Mouse (Mus musculus) megakaryocyte, embryonic 14.5 days (primary cell): ENCODE data around the gene Tppp3. TPM values are rescaled to one million over a fixed set of nuclear protein-coding genes. Genes with fewer than 3 reads are reported as not detected.

Source experiments
- H3K27me3 ChIP-seq: replicated peaks from 2 replicates; pipeline ENCODE3; 2012; ENCODE audit warnings: inconsistent platforms
- H3K36me3 ChIP-seq: replicated peaks from 2 replicates; pipeline ENCODE3; 2012; ENCODE audit warnings: low read length, inconsistent platforms, mixed read lengths
- H3K4me1 ChIP-seq: 2 replicates; pipeline ENCODE4 v1.6.1; 2012; ENCODE audit warnings: inconsistent platforms
- H3K4me3 ChIP-seq: replicated peaks from 2 replicates; pipeline ENCODE3; 2012; ENCODE audit warnings: moderate library complexity, mild to moderate bottlenecking, inconsistent platforms
- H3K9me3 ChIP-seq: 2 replicates; pipeline ENCODE4 v1.6.1; 2012; ENCODE audit warnings: inconsistent platforms
- FLI1 ChIP-seq: IDR thresholded peaks from 2 replicates; pipeline ENCODE4 v1.6.1; 2012; ENCODE audit warnings: low read length, inconsistent platforms, mixed read lengths
- GATA1 ChIP-seq: IDR thresholded peaks from 3 replicates; pipeline ENCODE4 v1.6.1; 2012; ENCODE audit warnings: mixed read lengths, low read length, inconsistent platforms, borderline replicate concordance
- polyA plus RNA-seq: library from polyadenylated mRNA; stranded (reverse); fragments of >175 nt; gene quantifications from 2 replicates; pipeline ENCODE4 v1.2.3, GENCODE M21; 2012; ENCODE audit warnings: low replicate concordance; ENCODE audit not compliant: insufficient read depth

The Tppp3 gene
- polyA plus RNA-seq, 1 experiment: 2.5 TPM

- H3K9me3 ChIP-seq: no peaks in the 10 kb centered on the region
- H3K27me3 ChIP-seq: peaks cover 39% of the 10 kb centered on the region
- TF ChIP-seq FLI1: no peak
- TF ChIP-seq GATA1: no peak
- H3K4me3 ChIP-seq: no peak overlapping the region
- H3K4me1 ChIP-seq: no peaks in the 10 kb centered on the region
- H3K36me3 ChIP-seq: no peaks in the 10 kb centered on the region
Observed at GRCm38 (mm10) chr8:105437078-105437748, 34.1 kb downstream of the Tppp3 start.

GRCm38 (mm10) chr8:105436218-105436617, 35.1 kb downstream of the Tppp3 start:
- H3K4me1 ChIP-seq: no peaks in the 10 kb centered on the region
- H3K9me3 ChIP-seq: no peaks in the 10 kb centered on the region
- H3K27me3 ChIP-seq: peaks cover 37% of the 10 kb centered on the region
- no peak overlapping the region for H3K4me3 ChIP-seq
- H3K36me3 ChIP-seq: no peaks in the 10 kb centered on the region
- TF ChIP-seq GATA1 (no peak), FLI1 (no peak)

- Histone ChIP-seq H3K27me3 (peaks cover 35% of the 10 kb centered on the region), H3K36me3 (no peaks in the 10 kb centered on the region), H3K9me3 (no peaks in the 10 kb centered on the region), H3K4me3 (no peak overlapping the region), H3K4me1 (peaks cover 4% of the 10 kb centered on the region)
- no peak for TF ChIP-seq FLI1
- no peak for TF ChIP-seq GATA1
Observed at GRCm38 (mm10) chr8:105434136-105434535, 37.2 kb downstream of the Tppp3 start.

- no peak for TF ChIP-seq GATA1
- TF ChIP-seq FLI1: no peak
Observed at GRCm38 (mm10) chr8:105433511-105433910, 37.8 kb downstream of the Tppp3 start.

GRCm38 (mm10) chr8:105433021-105433420, 38.3 kb downstream of the Tppp3 start:
- H3K9me3 ChIP-seq: no peaks in the 10 kb centered on the region
- H3K36me3 ChIP-seq: no peaks in the 10 kb centered on the region
- no peak overlapping the region for H3K4me3 ChIP-seq
- peaks cover 7% of the 10 kb centered on the region for H3K4me1 ChIP-seq
- no peak for TF ChIP-seq GATA1
- TF ChIP-seq FLI1: no peak
- peaks cover 36% of the 10 kb centered on the region for H3K27me3 ChIP-seq

More at GRCm38 (mm10) chr8:105433511-105433910, 37.8 kb downstream of the Tppp3 start:
- Histone ChIP-seq H3K4me1 (peaks cover 7% of the 10 kb centered on the region), H3K36me3 (no peaks in the 10 kb centered on the region), H3K27me3 (peaks cover 36% of the 10 kb centered on the region), H3K9me3 (no peaks in the 10 kb centered on the region), H3K4me3 (no peak overlapping the region)

- Histone ChIP-seq H3K36me3 (no peaks in the 10 kb centered on the region), H3K27me3 (peaks cover 33% of the 10 kb centered on the region), H3K4me1 (peaks cover 7% of the 10 kb centered on the region), H3K9me3 (no peaks in the 10 kb centered on the region), H3K4me3 (no peak overlapping the region)
- no peak for TF ChIP-seq GATA1
- TF ChIP-seq FLI1: no peak
Observed at GRCm38 (mm10) chr8:105431743-105432515, 39.4 kb downstream of the Tppp3 start.

GRCm38 (mm10) chr8:105426878-105427277, 44.4 kb downstream of the Tppp3 start:
- peaks cover 18% of the 10 kb centered on the region for H3K27me3 ChIP-seq
- H3K4me3 ChIP-seq: no peak overlapping the region
- 0 out of 2 replicates have a peak, but pooled peaks cover under 1% of the 10 kb centered on the region for H3K9me3 ChIP-seq
- no peaks in the 10 kb centered on the region for H3K36me3 ChIP-seq
- TF ChIP-seq FLI1 (no peak), GATA1 (no peak)
- H3K4me1 ChIP-seq: peaks cover 7% of the 10 kb centered on the region

GRCm38 (mm10) chr8:105422006-105422405, 49.3 kb downstream of the Tppp3 start:
- Histone ChIP-seq H3K4me3 (no peak overlapping the region), H3K27me3 (peaks cover 16% of the 10 kb centered on the region), H3K36me3 (no peaks in the 10 kb centered on the region), H3K4me1 (no peaks in the 10 kb centered on the region), H3K9me3 (peaks cover 11% of the 10 kb centered on the region)
- TF ChIP-seq GATA1 (no peak), FLI1 (no peak)

- H3K4me1 ChIP-seq: no peaks in the 10 kb centered on the region
- H3K4me3 ChIP-seq: no peak overlapping the region
- TF ChIP-seq FLI1: no peak
- no peak for TF ChIP-seq GATA1
- peaks cover 18% of the 10 kb centered on the region for H3K27me3 ChIP-seq
- no peaks in the 10 kb centered on the region for H3K36me3 ChIP-seq
- peaks cover 15% of the 10 kb centered on the region for H3K9me3 ChIP-seq
Observed at GRCm38 (mm10) chr8:105419800-105420199, 51.5 kb downstream of the Tppp3 start.

GRCm38 (mm10) chr8:105418992-105419391, 52.3 kb downstream of the Tppp3 start:
- H3K27me3 ChIP-seq: peaks cover 24% of the 10 kb centered on the region
- peaks cover 15% of the 10 kb centered on the region for H3K9me3 ChIP-seq
- TF ChIP-seq GATA1 (no peak), FLI1 (no peak)
- H3K36me3 ChIP-seq: no peaks in the 10 kb centered on the region
- H3K4me3 ChIP-seq: no peak overlapping the region
- peaks cover 1% of the 10 kb centered on the region; the same call in 1 of the 2 replicates for H3K4me1 ChIP-seq

Other genes starting within 250 kb of the Tppp3 start
- 1.4 and 2.1 TPM in 2 replicates for gene D230025D16Rik, start 246.4 kb downstream of the Tppp3 start, polyA plus RNA-seq
- gene B3gnt9, start 216.4 kb downstream of the Tppp3 start, polyA plus RNA-seq: 4.9 and 14.6 TPM in 2 replicates
- 32.6 and 35.8 TPM in 2 replicates for gene Tradd, start 206.9 kb downstream of the Tppp3 start, polyA plus RNA-seq
- 6.2 and 8.9 TPM in 2 replicates for gene Fbxl8, start 206.9 kb downstream of the Tppp3 start, polyA plus RNA-seq
- 0.73 TPM in 1 of 2 replicates, not detected in the other for gene Hsf4, start 201.7 kb downstream of the Tppp3 start, polyA plus RNA-seq
- gene Nol3, start 195.4 kb downstream of the Tppp3 start, polyA plus RNA-seq: 0.41 TPM in 1 of 2 replicates, not detected in the other
- 1.6 and 1.8 TPM in 2 replicates for gene 4931428F04Rik, start 181.7 kb downstream of the Tppp3 start, polyA plus RNA-seq
- 76.3 and 141 TPM in 2 replicates for gene Exoc3l, start 175.4 kb downstream of the Tppp3 start, polyA plus RNA-seq
- 39.4 and 41.2 TPM in 2 replicates for gene E2f4, start 173.9 kb downstream of the Tppp3 start, polyA plus RNA-seq
- 0.63 TPM in 1 of 2 replicates, not detected in the other for gene Elmo3, start 165.9 kb downstream of the Tppp3 start, polyA plus RNA-seq
- 13.0 and 15.5 TPM in 2 replicates for gene Lrrc29, start 145.2 kb downstream of the Tppp3 start, polyA plus RNA-seq
- gene Tmem208, start 145.2 kb downstream of the Tppp3 start, polyA plus RNA-seq: 61.6 and 71.6 TPM in 2 replicates
- 78.6 and 155 TPM in 2 replicates for gene Fhod1, start 123.6 kb downstream of the Tppp3 start, polyA plus RNA-seq
- 4.1 and 16.4 TPM in 2 replicates for gene Slc9a5, start 122.7 kb downstream of the Tppp3 start, polyA plus RNA-seq
- 0.02 TPM in 1 of 2 replicates, not detected in the other for gene Plekhg4, start 98.3 kb downstream of the Tppp3 start, polyA plus RNA-seq
- not detected in 2 replicates for gene Kctd19, start 58.0 kb downstream of the Tppp3 start, polyA plus RNA-seq
- not detected in 2 replicates for gene Lrrc36, start 58.0 kb downstream of the Tppp3 start, polyA plus RNA-seq
- gene Zdhhc1, start 25.4 kb upstream of the Tppp3 start, polyA plus RNA-seq: 5.4 and 9.0 TPM in 2 replicates
- 0.12 TPM in 1 of 2 replicates, not detected in the other for gene Hsd11b2, start 47.2 kb upstream of the Tppp3 start, polyA plus RNA-seq
- gene Atp6v0d1, start 94.5 kb upstream of the Tppp3 start, polyA plus RNA-seq: 19.8 and 57.3 TPM in 2 replicates
- 19.3 and 27.7 TPM in 2 replicates for gene Ripor1, start 133.7 kb upstream of the Tppp3 start, polyA plus RNA-seq
- 18.1 and 68.4 TPM in 2 replicates for gene Ctcf, start 165.0 kb upstream of the Tppp3 start, polyA plus RNA-seq
- gene Agrp, start 165.9 kb upstream of the Tppp3 start, polyA plus RNA-seq: not detected in 2 replicates
- gene Carmil2, start 214.7 kb upstream of the Tppp3 start, polyA plus RNA-seq: 22.9 and 31.4 TPM in 2 replicates
- gene Acd, start 229.6 kb upstream of the Tppp3 start, polyA plus RNA-seq: 26.9 and 57.9 TPM in 2 replicates
- gene Pard6a, start 229.6 kb upstream of the Tppp3 start, polyA plus RNA-seq: 7.8 and 19.1 TPM in 2 replicates
- gene 4933405L10Rik, start 236.1 kb upstream of the Tppp3 start, polyA plus RNA-seq: not detected in 2 replicates
- 22.7 and 26.1 TPM in 2 replicates for gene Enkd1, start 236.7 kb upstream of the Tppp3 start, polyA plus RNA-seq